Mouse (Mus musculus) ES-Bruce4 (cell line): Measurements from ENCODE around the gene Cotl1.

Experiments
- CTCF ChIP-seq: IDR thresholded peaks from one replicate; pipeline ENCODE4 v1.8.1; 2011; ENCODE audit warnings: low read depth, low read length
- EP300 ChIP-seq: IDR thresholded peaks from 2 replicates; pipeline ENCODE4 v1.6.1; 2011; ENCODE audit warnings: low read depth, low read length; ENCODE audit not compliant: insufficient read depth
- POLR2A ChIP-seq: IDR thresholded peaks from one replicate; pipeline ENCODE4 v1.8.1; 2011; ENCODE audit warnings: low read length; ENCODE audit not compliant: insufficient read depth

DNA sequence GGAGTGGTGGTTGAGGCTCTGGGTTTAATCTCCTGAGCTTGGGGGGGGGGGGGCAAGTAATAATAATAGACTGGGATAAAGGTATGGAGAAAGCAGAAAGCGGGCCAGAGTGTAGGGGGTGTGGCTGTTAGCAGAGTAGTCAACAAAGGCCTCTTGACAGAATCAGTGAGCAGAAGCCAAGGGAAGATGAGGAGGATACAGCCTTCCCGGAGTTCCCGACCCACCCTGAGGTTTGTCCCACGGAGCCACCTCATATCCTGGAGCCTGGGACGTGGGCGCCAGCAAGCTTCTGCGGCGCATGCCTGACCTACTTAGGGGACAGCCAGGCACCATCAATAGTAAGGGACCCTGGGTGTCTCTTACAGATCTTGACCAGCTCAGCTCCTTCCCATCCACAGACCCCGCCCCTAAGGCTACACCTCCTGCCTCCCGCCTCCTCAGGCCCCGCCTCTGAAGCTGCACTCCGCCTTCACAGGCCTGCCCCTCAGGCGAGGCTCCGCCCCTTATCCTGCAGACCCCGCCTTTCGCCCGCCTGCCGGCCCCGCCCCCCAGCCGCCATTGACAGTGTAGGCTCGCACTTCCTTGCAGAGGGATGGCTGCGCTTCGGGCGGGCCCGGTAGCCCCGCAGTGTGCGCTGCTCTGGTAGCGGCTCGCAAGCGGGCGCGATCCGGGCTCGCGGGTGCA is 21.5 kb upstream of the Cotl1 start, which contains the start of gene Klhl36:
- no peak for TF ChIP-seq POLR2A
- TF ChIP-seq CTCF = no peak
- TF ChIP-seq EP300 = no peak
